Mouse (Mus musculus) ES-Bruce4 (cell line): Measurements from ENCODE around the gene Golt1a. TPM values are rescaled to one million over a fixed set of nuclear protein-coding genes. Genes with fewer than 3 reads are reported as not detected.
A peak's percentile ranks its signal among the peaks of the same experiment; 100 is the strongest.

Experiments used
- H3K27ac ChIP-seq: 2 replicates; pipeline ENCODE4 v1.5.1; 2012; ENCODE audit warnings: low read length, inconsistent platforms; ENCODE audit not compliant: insufficient read depth
- H3K27me3 ChIP-seq: 2 replicates; pipeline ENCODE4 v1.6.1; 2012; ENCODE audit warnings: mild to moderate bottlenecking, low read length, inconsistent platforms; ENCODE audit not compliant: control insufficient read depth, poor library complexity, insufficient read depth, severe bottlenecking
- H3K36me3 ChIP-seq: 2 replicates; pipeline ENCODE4 v1.6.1; 2012; ENCODE audit warnings: inconsistent platforms, mild to moderate bottlenecking, low read length, moderate library complexity; ENCODE audit not compliant: control insufficient read depth, poor library complexity, insufficient read depth, severe bottlenecking
- H3K4me1 ChIP-seq: one replicate; pipeline ENCODE4 v1.8.1; 2011; ENCODE audit warnings: low read length; ENCODE audit not compliant: control insufficient read depth, insufficient read depth
- H3K4me3 ChIP-seq: 2 replicates; pipeline ENCODE4 v1.5.1; 2011; ENCODE audit warnings: low read depth, mild to moderate bottlenecking, low read length
- H3K9ac ChIP-seq: 2 replicates; pipeline ENCODE4 v1.6.1; 2012; ENCODE audit warnings: low read depth, mild to moderate bottlenecking, inconsistent platforms; ENCODE audit not compliant: poor library complexity, severe bottlenecking
- H3K9me3 ChIP-seq: replicated peaks from 2 replicates; pipeline ENCODE4 v1.6.1; 2012; ENCODE audit warnings: mild to moderate bottlenecking, low read length, inconsistent platforms; ENCODE audit not compliant: control insufficient read depth, poor library complexity, insufficient read depth, severe bottlenecking
- CTCF ChIP-seq: IDR thresholded peaks from one replicate; pipeline ENCODE4 v1.8.1; 2011; ENCODE audit warnings: low read depth, low read length
- EP300 ChIP-seq: IDR thresholded peaks from 2 replicates; pipeline ENCODE4 v1.6.1; 2011; ENCODE audit warnings: low read depth, low read length; ENCODE audit not compliant: insufficient read depth
- POLR2A ChIP-seq: IDR thresholded peaks from one replicate; pipeline ENCODE4 v1.8.1; 2011; ENCODE audit warnings: low read length; ENCODE audit not compliant: insufficient read depth
- polyA plus RNA-seq: library from polyadenylated mRNA; stranded (reverse); fragments of >200 nt; gene quantifications from 2 replicates; pipeline ENCODE4 v1.2.4, GENCODE M21; 2011; ENCODE audit warnings: low read depth; ENCODE audit not compliant: missing spikeins, insufficient read depth, insufficient read length

Gene Golt1a
- polyA plus RNA-seq = not detected in 2 replicates

DNA sequence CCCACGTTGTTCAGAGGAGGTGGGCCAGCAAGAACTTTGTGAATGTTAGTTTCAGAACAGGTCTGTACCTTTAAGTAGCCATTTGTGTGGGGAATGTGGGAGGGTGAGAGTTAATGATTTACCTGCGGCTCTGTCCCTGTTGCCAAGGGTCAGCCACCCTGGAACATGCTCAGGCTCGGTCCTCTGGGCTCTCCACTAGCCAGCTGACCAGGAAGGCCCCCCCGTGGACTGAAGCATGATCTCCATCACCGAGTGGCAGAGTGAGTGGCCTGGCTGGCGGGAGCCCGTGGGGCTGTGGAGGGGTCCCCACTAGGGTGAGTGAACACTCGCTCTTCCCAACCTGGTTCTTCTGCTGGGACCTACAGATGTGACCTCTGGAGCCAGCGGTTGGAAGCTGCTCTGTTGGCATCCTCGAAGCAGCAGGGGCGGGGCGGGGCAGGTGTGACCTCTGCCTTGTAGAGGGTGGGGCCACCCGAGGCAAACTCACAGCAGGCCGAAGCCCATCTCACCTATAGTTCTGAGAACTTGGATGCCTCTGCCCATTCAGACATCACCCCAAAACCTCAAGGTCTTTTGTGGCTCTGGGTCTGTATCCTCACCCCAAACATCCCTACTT, at the start of gene Golt1a:
Golt1a (plus strand) TSS at position 149 of the 616 bp plus-strand sequence.
- TF ChIP-seq CTCF (no peak), POLR2A (no peak), EP300 (no peak)
- no peaks in the 10 kb centered on the region for H3K27me3 ChIP-seq

DNA sequence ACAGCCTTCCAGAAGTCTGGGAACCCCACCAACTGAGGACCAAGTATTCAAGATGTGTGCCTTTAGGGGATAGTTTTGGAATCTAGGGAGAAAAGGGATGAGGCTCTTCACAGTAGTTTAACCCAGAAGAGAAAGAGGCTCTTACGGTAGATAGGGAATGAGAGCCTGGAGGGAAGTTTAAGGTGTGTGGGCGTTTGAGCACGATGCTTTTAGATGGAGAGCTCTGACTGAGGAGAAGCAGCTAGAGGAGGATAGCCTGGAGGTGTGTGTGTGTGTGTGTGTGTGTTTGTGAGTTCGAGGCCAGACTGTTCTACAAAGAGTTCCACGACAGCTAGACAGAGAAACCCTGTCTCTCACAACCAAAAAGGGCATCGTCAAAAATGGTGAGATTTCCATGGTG, 47.0 kb upstream of the Golt1a start:
- H3K4me1 ChIP-seq = no peaks in the 10 kb centered on the region
- no peaks in the 10 kb centered on the region for H3K27me3 ChIP-seq
- no peaks in the 10 kb centered on the region for H3K9me3 ChIP-seq
- TF ChIP-seq CTCF (no peak), EP300 (no peak), POLR2A (no peak)
- H3K27ac ChIP-seq = no peak overlapping the region
- no peak overlapping the region for H3K4me3 ChIP-seq
- no peak overlapping the region for H3K9ac ChIP-seq
- no peaks in the 10 kb centered on the region for H3K36me3 ChIP-seq

More for the DNA sequence above, at the start of gene Golt1a:
- Histone ChIP-seq H3K9me3 (no peaks in the 10 kb centered on the region), H3K4me3 (no peak within 1 kb of the TSS), H3K4me1 (no peaks in the 10 kb centered on the region), H3K36me3 (no peaks in the 10 kb centered on the region), H3K9ac (no peak within 1 kb of the TSS), H3K27ac (no peak within 1 kb of the TSS)

GRCm38 (mm10) chr1:133263134-133263533, 46.5 kb upstream of the Golt1a start:
- TF ChIP-seq EP300 (no peak), CTCF (no peak), POLR2A (no peak)
- H3K4me3 ChIP-seq = no peak overlapping the region
- H3K36me3 ChIP-seq = no peaks in the 10 kb centered on the region
- H3K27ac ChIP-seq = no peak overlapping the region
- H3K9me3 ChIP-seq = no peaks in the 10 kb centered on the region
- H3K27me3 ChIP-seq = no peaks in the 10 kb centered on the region
- H3K4me1 ChIP-seq = no peaks in the 10 kb centered on the region
- H3K9ac ChIP-seq = no peak overlapping the region

DNA sequence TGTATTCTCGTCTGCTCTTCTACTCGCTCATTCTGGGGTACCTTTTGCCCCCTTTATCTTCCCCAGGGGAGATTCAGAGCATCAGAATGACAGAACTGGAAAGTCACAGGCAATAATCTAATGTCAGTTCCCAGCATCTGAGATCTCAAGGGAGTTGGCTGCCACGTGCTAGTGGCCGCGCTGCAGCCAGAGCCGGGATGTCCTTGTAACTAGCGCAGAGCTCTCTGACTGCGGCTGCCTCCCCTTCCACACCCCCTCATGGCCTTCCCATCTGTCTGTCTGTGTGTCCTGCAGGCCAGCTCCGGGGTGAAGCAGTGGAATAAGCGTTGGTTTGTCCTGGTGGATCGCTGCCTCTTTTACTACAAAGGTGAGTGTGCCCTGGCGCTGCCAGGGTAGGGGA, 45.2 kb upstream of the Golt1a start:
- no peaks in the 10 kb centered on the region for H3K36me3 ChIP-seq
- no peaks in the 10 kb centered on the region for H3K27me3 ChIP-seq
- H3K9me3 ChIP-seq = no peaks in the 10 kb centered on the region
- no peak overlapping the region for H3K4me3 ChIP-seq
- TF ChIP-seq CTCF (no peak), EP300 (no peak), POLR2A (no peak)
- H3K9ac ChIP-seq = no peak overlapping the region
- H3K4me1 ChIP-seq = no peaks in the 10 kb centered on the region
- H3K27ac ChIP-seq = no peak overlapping the region

GRCm38 (mm10) chr1:133265114-133265766, 44.4 kb upstream of the Golt1a start:
- H3K4me1 ChIP-seq = no peaks in the 10 kb centered on the region
- no peaks in the 10 kb centered on the region for H3K27me3 ChIP-seq
- H3K36me3 ChIP-seq = no peaks in the 10 kb centered on the region
- TF ChIP-seq CTCF = peak; percentile 61
- no peak for TF ChIP-seq POLR2A
- H3K4me3 ChIP-seq = no peak overlapping the region
- H3K27ac ChIP-seq = no peak overlapping the region; the same call in 1 of the 2 replicates
- no peaks in the 10 kb centered on the region for H3K9me3 ChIP-seq
- H3K9ac ChIP-seq = no peak overlapping the region

DNA sequence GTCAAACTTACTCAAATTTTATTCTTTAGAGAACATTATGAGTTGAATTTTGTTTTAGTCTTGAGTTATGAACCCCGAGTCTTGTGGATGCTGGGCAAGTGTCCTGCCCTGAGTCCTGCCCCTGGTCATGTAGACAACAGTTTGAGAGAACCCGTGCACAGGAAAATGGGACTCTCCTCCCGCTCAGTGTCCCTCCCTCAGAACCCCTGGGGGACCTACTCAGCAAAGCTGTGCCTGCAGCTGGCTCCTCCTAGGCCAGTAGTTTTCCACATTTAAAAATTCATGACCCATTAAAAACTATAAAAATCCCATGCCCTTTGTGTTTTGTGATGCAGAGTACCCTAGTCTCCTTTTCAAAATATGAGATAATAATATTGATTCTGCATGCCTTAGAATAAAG, 42.5 kb upstream of the Golt1a start:
- no peaks in the 10 kb centered on the region for H3K4me1 ChIP-seq
- H3K36me3 ChIP-seq = no peaks in the 10 kb centered on the region
- H3K9me3 ChIP-seq = no peaks in the 10 kb centered on the region
- no peaks in the 10 kb centered on the region for H3K27me3 ChIP-seq
- no peak overlapping the region for H3K4me3 ChIP-seq
- TF ChIP-seq POLR2A (no peak), EP300 (no peak), CTCF (no peak)
- no peak overlapping the region for H3K27ac ChIP-seq
- no peak overlapping the region for H3K9ac ChIP-seq
